Mouse (Mus musculus) forebrain, embryonic 11.5 days (tissue): ENCODE data around the gene Gm49510. TPM values are rescaled to one million over a fixed set of nuclear protein-coding genes. Genes with fewer than 3 reads are reported as not detected.

Experiments used
- ATAC-seq: fragments of 200-750 bp; cut with Nextera tagmentation; replicated peaks from 2 replicates; pipeline ENCODE4 v1.8.0; 2017; ENCODE audit warnings: moderate TSS enrichment; ENCODE audit not compliant: low FRiP score
- DNase-seq: peaks from one replicate; pipeline ENCODE4 v3.0.0-alpha.2; 2017; ENCODE audit warnings: low spot score
- H3K27ac ChIP-seq: fragments of 300-500 bp; sonication (generic); 2 replicates; pipeline ENCODE4 v1.5.1; 2014; ENCODE audit warnings: low read depth, low read length
- H3K27me3 ChIP-seq: fragments of 300-500 bp; sonication (generic); 2 replicates; pipeline ENCODE4 v1.6.1; 2014; ENCODE audit warnings: mild to moderate bottlenecking, low read length, mixed read lengths; ENCODE audit not compliant: control insufficient read depth, insufficient read depth
- H3K36me3 ChIP-seq: fragments of 300-500 bp; sonication (generic); 2 replicates; pipeline ENCODE4 v1.6.1; 2014; ENCODE audit warnings: mild to moderate bottlenecking, low read length, moderate library complexity, mixed read lengths; ENCODE audit not compliant: control insufficient read depth, insufficient read depth
- H3K4me1 ChIP-seq: fragments of 300-500 bp; sonication (generic); replicated peaks from 2 replicates; pipeline ENCODE4 v1.6.1; 2014; ENCODE audit warnings: low read length, mixed read lengths; ENCODE audit not compliant: control insufficient read depth, insufficient read depth
- H3K4me2 ChIP-seq: fragments of 300-500 bp; sonication (generic); 2 replicates; pipeline ENCODE4 v1.6.1; 2014; ENCODE audit warnings: low read depth, mild to moderate bottlenecking, low read length, moderate library complexity, mixed read lengths; ENCODE audit not compliant: severe bottlenecking
- H3K4me3 ChIP-seq: fragments of 300-500 bp; sonication (generic); 2 replicates; pipeline ENCODE4 v1.5.1; 2014; ENCODE audit warnings: low read depth, low read length
- H3K9ac ChIP-seq: fragments of 300-500 bp; sonication (generic); 2 replicates; pipeline ENCODE4 v1.6.1; 2014; ENCODE audit warnings: low read length
- H3K9me3 ChIP-seq: fragments of 300-500 bp; sonication (generic); 2 replicates; pipeline ENCODE4 v1.6.1; 2016; ENCODE audit warnings: low read length, mixed read lengths; ENCODE audit not compliant: control insufficient read depth
- WGBS: fragments of 180-500 bp; shearing (Covaris S2); extraction: QIAGEN DNeasy Blood & Tissue Kit; methylation state at CpG from one replicate; pipeline ENCODE4 v1.1.7; 2014; 5-methylcytosine and 5-hydroxymethylcytosine counted together
- polyA plus RNA-seq: library from polyadenylated mRNA; unstranded; fragments of >200 nt; fragmentation: Nextera tagmentation; extraction: Ambion mirVana; gene quantifications from 2 replicates; pipeline ENCODE4 v1.2.1, GENCODE M21; 2014

The Gm49510 gene
- polyA plus RNA-seq, 1 experiment from 2014 or later, result 0.13 TPM

- H3K9me3 ChIP-seq, result no peaks in the 10 kb centered on the region
- H3K9ac ChIP-seq, result no peak overlapping the region
- peaks cover 7% of the 10 kb centered on the region for H3K4me1 ChIP-seq
- WGBS, result 64% methylated on average over 7 of the region's 7 CpGs
- H3K27me3 ChIP-seq, result no peaks in the 10 kb centered on the region
- DNase-seq, result no peak
- ATAC-seq, result no peak
- no peak overlapping the region for H3K4me2 ChIP-seq
- no peaks in the 10 kb centered on the region; the same call in 1 of the 2 replicates for H3K36me3 ChIP-seq
- no peak overlapping the region for H3K27ac ChIP-seq
- H3K4me3 ChIP-seq, result no peak overlapping the region
Observed at GRCm38 (mm10) chr15:78892440-78892839, 7.0 kb upstream of the Gm49510 start.

- H3K9me3 ChIP-seq, result no peaks in the 10 kb centered on the region
- H3K27ac ChIP-seq, result no peak overlapping the region
- 84% methylated on average over 13 of the region's 13 CpGs for WGBS
- no peak overlapping the region for H3K4me2 ChIP-seq
- no peaks in the 10 kb centered on the region; the same call in 1 of the 2 replicates for H3K36me3 ChIP-seq
- DNase-seq, result no peak
- peaks cover 4% of the 10 kb centered on the region; the same call in 1 of the 2 replicates for H3K4me1 ChIP-seq
- no peak overlapping the region for H3K4me3 ChIP-seq
- no peaks in the 10 kb centered on the region for H3K27me3 ChIP-seq
- no peak overlapping the region for H3K9ac ChIP-seq
- ATAC-seq, result no peak
Observed at GRCm38 (mm10) chr15:78894726-78895125, 4.7 kb upstream of the Gm49510 start.

- Histone ChIP-seq H3K9ac (no peak overlapping the region), H3K4me2 (no peak overlapping the region), H3K27me3 (peaks cover 2% of the 10 kb centered on the region; the same call in 1 of the 2 replicates), H3K9me3 (no peaks in the 10 kb centered on the region), H3K4me1 (peaks cover 10% of the 10 kb centered on the region; the same call in 1 of the 2 replicates), H3K36me3 (no peaks in the 10 kb centered on the region; the same call in 1 of the 2 replicates), H3K4me3 (no peak overlapping the region), H3K27ac (no peak overlapping the region)
- DNase-seq, result no peak
- 91% methylated on average over 2 of the region's 2 CpGs for WGBS
- no peak for ATAC-seq
Observed at GRCm38 (mm10) chr15:78895741-78896140, 3.7 kb upstream of the Gm49510 start.

- H3K27ac ChIP-seq, result no peak overlapping the region
- peaks cover 11% of the 10 kb centered on the region; the same call in 1 of the 2 replicates for H3K4me1 ChIP-seq
- H3K4me2 ChIP-seq, result no peak overlapping the region
- no peak overlapping the region for H3K4me3 ChIP-seq
- H3K27me3 ChIP-seq, result peaks cover 4% of the 10 kb centered on the region; the same call in 1 of the 2 replicates
- no peak for DNase-seq
- H3K9me3 ChIP-seq, result no peaks in the 10 kb centered on the region
- H3K9ac ChIP-seq, result no peak overlapping the region
- no peaks in the 10 kb centered on the region; the same call in 1 of the 2 replicates for H3K36me3 ChIP-seq
- WGBS, result 81% methylated on average over 3 of the region's 3 CpGs
- ATAC-seq, result no peak
Observed at GRCm38 (mm10) chr15:78896149-78896548, 3.3 kb upstream of the Gm49510 start.

- no peak for DNase-seq
- H3K4me2 ChIP-seq, result no peak overlapping the region
- no peak overlapping the region for H3K9ac ChIP-seq
- 83% methylated on average over 4 of the region's 4 CpGs for WGBS
- no peak overlapping the region for H3K4me3 ChIP-seq
- peaks cover 4% of the 10 kb centered on the region; the same call in 1 of the 2 replicates for H3K27me3 ChIP-seq
- no peaks in the 10 kb centered on the region for H3K9me3 ChIP-seq
- H3K36me3 ChIP-seq, result no peaks in the 10 kb centered on the region; the same call in 1 of the 2 replicates
- ATAC-seq, result no peak
- peaks cover 13% of the 10 kb centered on the region; the same call in 1 of the 2 replicates for H3K4me1 ChIP-seq
- H3K27ac ChIP-seq, result no peak overlapping the region
Observed at GRCm38 (mm10) chr15:78897488-78897887, 2.0 kb upstream of the Gm49510 start.

- Histone ChIP-seq H3K9ac (no peak overlapping the region), H3K27me3 (peaks cover 4% of the 10 kb centered on the region; the same call in 1 of the 2 replicates), H3K27ac (no peak overlapping the region), H3K4me2 (peak overlapping the region; percentile 99; the same call in 1 of the 2 replicates), H3K36me3 (no peaks in the 10 kb centered on the region), H3K4me3 (no peak overlapping the region), H3K4me1 (peaks cover 13% of the 10 kb centered on the region; the same call in 1 of the 2 replicates), H3K9me3 (no peaks in the 10 kb centered on the region)
- DNase-seq (no peak), ATAC-seq (no peak)
- 59% methylated on average over 6 of the region's 6 CpGs for WGBS
Observed at GRCm38 (mm10) chr15:78898507-78899001, 913 bp upstream of the Gm49510 start.

- H3K27me3 ChIP-seq, result peaks cover 4% of the 10 kb centered on the region; the same call in 1 of the 2 replicates
- H3K4me1 ChIP-seq, result peaks cover 13% of the 10 kb centered on the region; the same call in 1 of the 2 replicates
- H3K36me3 ChIP-seq, result no peaks in the 10 kb centered on the region
- no peak within 1 kb of the TSS for H3K27ac ChIP-seq
- DNase-seq, result peak; percentile 85
- WGBS, result under 1% methylated on average over 47 of the region's 47 CpGs
- H3K4me2 ChIP-seq, result peak within 1 kb of the TSS; percentile 99
- ATAC-seq, result 0 out of 2 replicates have a peak, but pooled peaks have one; percentile 34
- no peaks in the 10 kb centered on the region for H3K9me3 ChIP-seq
- peak within 1 kb of the TSS; percentile 64 for H3K9ac ChIP-seq
- peak within 1 kb of the TSS; percentile 54 for H3K4me3 ChIP-seq
Observed at GRCm38 (mm10) chr15:78899740-78900584, 495 bp downstream of the Gm49510 start, which contains the start of gene Sh3bp1. Sh3bp1 (plus strand) TSS chr15:78899768.

GRCm38 (mm10) chr15:78900585-78901421, 1.3 kb downstream of the Gm49510 start:
- DNase-seq (no peak), ATAC-seq (no peak)
- peak overlapping the region; percentile 64; the same call in 1 of the 2 replicates for H3K9ac ChIP-seq
- no peaks in the 10 kb centered on the region for H3K9me3 ChIP-seq
- no peak overlapping the region for H3K27ac ChIP-seq
- H3K36me3 ChIP-seq, result no peaks in the 10 kb centered on the region
- 17% methylated on average over 18 of the region's 18 CpGs for WGBS
- peak overlapping the region; percentile 99 for H3K4me2 ChIP-seq
- peaks cover 4% of the 10 kb centered on the region; the same call in 1 of the 2 replicates for H3K27me3 ChIP-seq
- peaks cover 13% of the 10 kb centered on the region; the same call in 1 of the 2 replicates for H3K4me1 ChIP-seq
- H3K4me3 ChIP-seq, result peak overlapping the region; percentile 54
